Mouse (Mus musculus) heart, postnatal 25 days (tissue): ENCODE results near the gene Gadd45g. TPM values are rescaled to one million over a fixed set of nuclear protein-coding genes. Genes with fewer than 3 reads are reported as not detected.

Source experiments
- DNase-seq: peaks from one replicate; pipeline ENCODE4 v3.0.0; 2022; ENCODE audit warnings: low spot score
- intact Hi-C: fragments of 180-260 bp; cut with DNase I; formaldehyde crosslinking; loops from one replicate; pipeline ENCODE4 v1.15.1; 2025
- total RNA-seq, 2 experiments: library from RNA; stranded (reverse); gene quantifications; 2 replicates each; pipeline ENCODE4 v1.2.3; 2021

The Gadd45g gene
- total RNA-seq, 2 experiments from 2014 or later: 11.6 to 21.6 TPM

DNA sequence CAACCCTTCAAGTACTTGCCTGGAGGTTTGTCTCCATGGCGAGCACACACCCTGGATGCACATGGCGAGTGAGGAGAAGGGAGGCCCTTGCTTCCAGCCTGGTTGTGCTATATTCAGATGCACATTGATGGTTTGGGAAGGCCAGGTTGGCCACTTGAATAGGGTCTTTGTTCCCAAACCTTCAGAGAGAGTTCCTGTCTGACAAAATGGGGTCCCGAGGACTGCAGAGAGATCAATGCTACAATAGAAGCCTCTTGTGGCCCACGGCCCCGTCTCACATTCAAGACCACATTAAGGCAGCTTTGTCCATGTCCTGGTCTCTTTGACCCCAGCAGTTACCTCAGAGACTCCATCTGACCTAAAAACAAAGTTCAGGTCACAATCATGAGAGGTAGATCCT is 27.3 kb downstream of the Gadd45g start:
- DNase-seq: no peak
- intact Hi-C loops: no loop called here

DNA sequence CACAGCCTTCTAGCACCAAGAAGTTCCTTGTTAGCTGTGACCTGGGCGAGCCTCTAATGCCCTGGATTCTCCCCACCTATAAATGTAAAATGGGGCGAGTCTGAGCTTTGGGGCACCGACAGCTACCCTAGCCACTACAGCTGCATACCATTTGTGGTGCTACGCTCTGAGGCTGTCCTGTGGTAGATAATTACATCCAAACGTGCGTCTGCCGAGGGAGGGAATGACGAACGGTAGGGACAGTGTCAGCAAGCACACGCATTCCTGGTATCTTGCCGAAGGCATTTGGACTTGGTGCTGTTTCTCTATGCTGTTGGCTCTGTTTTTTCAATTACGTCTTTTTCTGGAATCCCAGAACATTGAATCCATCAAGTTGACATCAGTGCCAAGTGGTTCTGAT is 29.7 kb downstream of the Gadd45g start:
- DNase-seq: no peak
- intact Hi-C loops: no loop called here

GRCm38 (mm10) chr13:51878806-51879205 is 32.3 kb downstream of the Gadd45g start:
- no peak for DNase-seq
- intact Hi-C loops: no loop called here

DNA sequence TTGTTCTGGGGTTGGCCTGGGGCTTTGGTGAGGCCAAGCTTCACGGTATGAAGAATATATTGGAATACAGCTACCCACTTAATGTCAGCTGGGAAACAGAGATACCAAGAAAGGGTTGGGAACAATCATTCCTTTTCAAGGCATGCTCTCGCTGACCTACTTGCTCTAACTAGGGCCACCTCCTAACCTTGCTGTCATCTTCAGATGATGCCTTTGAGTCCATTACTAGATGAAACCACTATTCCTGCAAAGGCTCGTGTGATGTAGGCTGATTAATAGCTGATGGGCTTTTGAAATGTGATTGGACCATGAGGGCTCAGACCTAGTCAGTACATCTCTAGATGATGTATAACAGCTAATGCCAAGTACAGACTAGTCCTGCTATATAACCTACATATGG is 33.1 kb downstream of the Gadd45g start:
- intact Hi-C loops: no loop called here
- DNase-seq: no peak

DNA sequence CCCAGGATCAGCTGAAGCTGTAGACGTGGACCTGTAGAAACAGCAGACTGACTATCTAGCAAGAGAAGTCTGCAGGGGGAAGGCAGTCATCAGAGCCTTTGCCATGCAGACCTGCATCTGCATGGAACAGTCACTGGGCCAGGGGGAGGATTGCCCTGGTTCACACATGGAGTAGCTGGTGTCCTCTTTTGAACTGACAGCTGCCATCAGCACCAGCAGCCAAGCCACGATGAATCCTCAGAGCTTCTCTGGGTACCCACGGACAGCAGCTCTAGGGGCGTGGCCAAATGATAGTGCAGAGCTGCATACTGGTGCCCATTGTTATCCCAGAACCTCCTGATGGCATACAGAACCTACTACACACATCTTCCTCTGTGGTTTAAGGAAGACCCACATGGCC is 33.5 kb downstream of the Gadd45g start:
- intact Hi-C loops: loop anchor here (5.0 kb wide), 1 partner anchor 33 kb away; the partner anchor contains the start of gene Gadd45g
- no peak for DNase-seq

DNA sequence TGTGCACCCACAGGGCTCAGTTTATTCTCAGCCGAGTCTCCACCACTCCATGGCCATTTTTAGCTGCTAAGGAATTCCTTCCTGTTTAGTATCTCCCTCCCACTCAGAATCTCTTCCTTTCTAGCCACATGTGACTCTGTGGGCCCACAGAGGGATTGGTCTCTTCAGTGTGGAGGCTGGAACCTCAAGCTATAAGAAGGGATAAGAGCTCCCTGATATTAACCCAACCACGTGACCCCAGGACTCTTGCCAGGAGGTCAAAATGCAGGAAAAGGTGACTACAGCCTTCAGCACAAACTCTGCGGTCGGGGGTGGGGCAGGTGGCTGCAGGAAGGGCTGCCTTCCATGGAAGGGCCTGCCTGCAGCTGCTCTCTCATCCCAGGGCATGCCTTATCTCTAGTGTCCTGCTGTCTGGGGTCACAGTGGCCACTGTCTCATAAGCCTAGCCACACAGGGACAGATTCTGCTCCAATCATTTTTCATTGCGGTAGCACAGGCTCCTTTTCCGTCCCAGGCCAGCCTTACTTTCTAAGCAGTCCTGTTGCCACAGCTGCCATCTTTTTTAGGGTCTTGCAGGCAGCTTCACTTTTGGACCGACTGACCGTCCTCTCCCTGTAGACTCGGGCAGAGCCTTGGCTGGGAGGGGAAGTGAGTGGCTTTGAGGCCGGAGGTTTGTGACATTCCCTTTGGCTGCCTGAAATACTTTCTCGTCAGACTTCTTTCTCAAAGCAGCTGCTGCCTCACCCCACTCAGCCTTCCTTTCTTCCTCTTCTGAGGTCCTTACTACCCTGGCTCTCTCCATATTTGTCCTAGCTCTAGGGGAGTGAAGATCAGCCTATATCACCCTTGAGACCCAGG is 35.0 kb downstream of the Gadd45g start:
- no peak for DNase-seq
- intact Hi-C loops: loop anchor here (5.0 kb wide), 1 partner anchor 34 kb away; the partner anchor contains the start of gene Gadd45g

GRCm38 (mm10) chr13:51882218-51882617 is 35.7 kb downstream of the Gadd45g start:
- no peak for DNase-seq

GRCm38 (mm10) chr13:51884250-51884649 is 37.8 kb downstream of the Gadd45g start:
- intact Hi-C loops: loop anchor here (5.0 kb wide), 1 partner anchor 37 kb away; the partner anchor contains the start of gene Gadd45g
- no peak for DNase-seq

More at GRCm38 (mm10) chr13:51882218-51882617, 35.7 kb downstream of the Gadd45g start:
- intact Hi-C loops: loop anchor here (5.0 kb wide), 1 partner anchor 35 kb away; the partner anchor contains the start of gene Gadd45g

- intact Hi-C loops: no loop called here
- DNase-seq: no peak
Observed at GRCm38 (mm10) chr13:51885594-51885993, 39.1 kb downstream of the Gadd45g start.

- DNase-seq: no peak
Observed at GRCm38 (mm10) chr13:51886085-51886484, 39.6 kb downstream of the Gadd45g start.

DNA sequence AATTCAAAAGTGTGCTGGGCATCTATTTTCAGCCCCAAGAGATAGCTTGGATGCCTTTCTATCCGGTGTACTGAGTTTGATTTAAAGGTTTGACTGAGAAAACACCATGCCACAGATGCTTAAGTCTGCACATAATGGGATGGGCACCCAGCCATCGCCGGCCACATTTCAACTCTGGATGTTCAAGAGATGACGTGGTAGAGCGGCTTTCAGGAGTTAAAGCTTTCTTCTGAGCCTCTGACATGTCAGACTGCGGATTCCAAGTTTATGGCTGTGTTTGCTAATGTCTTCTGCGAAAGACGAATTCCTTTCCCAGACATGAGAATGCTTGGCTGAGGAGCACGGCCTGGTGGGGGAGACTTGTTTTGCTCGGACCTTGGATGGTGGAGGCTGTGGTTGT is 40.2 kb downstream of the Gadd45g start:
- DNase-seq: no peak
- intact Hi-C loops: no loop called here

More at GRCm38 (mm10) chr13:51886085-51886484, 39.6 kb downstream of the Gadd45g start:
- intact Hi-C loops: no loop called here

DNA sequence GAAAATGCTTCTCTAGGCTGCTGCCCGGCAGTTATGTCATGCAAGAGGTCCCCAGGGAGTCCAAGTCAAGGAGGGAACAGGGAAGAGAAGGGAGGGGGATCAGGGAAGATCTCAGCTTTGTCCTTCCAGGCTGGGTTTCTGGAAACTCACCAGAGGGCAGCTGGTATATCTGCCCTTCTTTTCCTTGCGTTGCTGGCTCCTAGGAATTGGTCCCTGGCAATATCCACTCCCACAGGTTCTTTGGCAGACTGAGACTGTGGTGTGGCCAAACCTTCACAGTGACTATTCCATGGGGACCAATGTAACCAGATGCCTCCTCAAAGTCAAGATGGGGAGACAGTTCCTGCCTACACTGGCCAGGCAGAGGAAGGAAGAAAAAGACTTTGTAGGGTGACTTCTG is 41.9 kb downstream of the Gadd45g start:
- intact Hi-C loops: no loop called here

GRCm38 (mm10) chr13:51891825-51892532 is 45.5 kb downstream of the Gadd45g start:
- no peak for DNase-seq
- intact Hi-C loops: no loop called here

More for the DNA sequence above, 41.9 kb downstream of the Gadd45g start:
- no peak for DNase-seq

DNA sequence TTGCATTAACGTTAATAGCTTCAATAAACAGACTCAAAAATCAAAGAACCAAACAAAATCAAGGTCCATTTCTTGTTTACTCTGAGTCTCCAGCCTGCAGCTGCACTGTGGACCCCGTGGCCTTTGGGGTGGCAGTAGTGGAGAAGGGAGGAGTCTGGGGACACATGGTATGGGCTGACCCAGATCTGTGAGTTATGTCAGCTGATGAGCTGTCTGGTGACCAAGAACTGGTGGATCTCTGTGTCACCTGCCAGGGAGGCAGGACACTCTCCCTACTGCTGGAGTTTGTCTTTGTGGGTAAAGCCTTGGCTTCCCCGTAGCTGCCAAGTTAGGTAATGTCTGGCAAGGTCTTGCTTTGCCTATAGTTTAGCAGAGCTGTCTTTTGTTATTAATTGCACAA is 51.1 kb downstream of the Gadd45g start:
- intact Hi-C loops: no loop called here
- DNase-seq: no peak

Other genes with a start within 250 kb of the Gadd45g start
- gene Cks2, start 201.4 kb upstream of the Gadd45g start, total RNA-seq: 1 to 10 TPM; 1.8 to 2.5 TPM
- 10 to 100 TPM; 13.9 to 14.6 TPM for gene Secisbp2, start 195.0 kb upstream of the Gadd45g start, total RNA-seq
- 10 to 100 TPM; 61.6 to 70.0 TPM for gene Sema4d, start 52.9 kb upstream of the Gadd45g start, total RNA-seq